Mouse (Mus musculus) megakaryocyte, embryonic 14.5 days (primary cell): Measurements from ENCODE around the gene Prpsap1. TPM values are rescaled to one million over a fixed set of nuclear protein-coding genes. Genes with fewer than 3 reads are reported as not detected.
"Not testable (repeated sequence)": the region's sequence is repeated elsewhere in the genome, so short reads cannot be mapped to it uniquely, and the experiment has no call there.

ENCODE experiments used
- H3K27me3 ChIP-seq: replicated peaks from 2 replicates; pipeline ENCODE3; 2012; ENCODE audit warnings: inconsistent platforms
- H3K36me3 ChIP-seq: replicated peaks from 2 replicates; pipeline ENCODE3; 2012; ENCODE audit warnings: low read length, inconsistent platforms, mixed read lengths
- H3K4me1 ChIP-seq: 2 replicates; pipeline ENCODE4 v1.6.1; 2012; ENCODE audit warnings: inconsistent platforms
- H3K4me3 ChIP-seq: replicated peaks from 2 replicates; pipeline ENCODE3; 2012; ENCODE audit warnings: moderate library complexity, mild to moderate bottlenecking, inconsistent platforms
- H3K9me3 ChIP-seq: 2 replicates; pipeline ENCODE4 v1.6.1; 2012; ENCODE audit warnings: inconsistent platforms
- FLI1 ChIP-seq: IDR thresholded peaks from 2 replicates; pipeline ENCODE4 v1.6.1; 2012; ENCODE audit warnings: low read length, inconsistent platforms, mixed read lengths
- GATA1 ChIP-seq: IDR thresholded peaks from 3 replicates; pipeline ENCODE4 v1.6.1; 2012; ENCODE audit warnings: mixed read lengths, low read length, inconsistent platforms, borderline replicate concordance
- polyA plus RNA-seq: library from polyadenylated mRNA; stranded (reverse); fragments of >175 nt; gene quantifications from 2 replicates; pipeline ENCODE4 v1.2.3, GENCODE M21; 2012; ENCODE audit warnings: low replicate concordance; ENCODE audit not compliant: insufficient read depth

The Prpsap1 gene
- polyA plus RNA-seq, 1 experiment, result 20.3 TPM

GRCm38 (mm10) chr11:116432593-116433355 lies 61.2 kb downstream of the Prpsap1 start:
- H3K36me3 ChIP-seq, result peaks cover 25% of the 10 kb centered on the region
- peak overlapping the region; percentile 95 for H3K4me3 ChIP-seq
- TF ChIP-seq GATA1 (no peak), FLI1 (no peak)
- H3K27me3 ChIP-seq, result no peaks in the 10 kb centered on the region
- H3K4me1 ChIP-seq, result peaks cover 78% of the 10 kb centered on the region
- no peaks in the 10 kb centered on the region for H3K9me3 ChIP-seq

DNA sequence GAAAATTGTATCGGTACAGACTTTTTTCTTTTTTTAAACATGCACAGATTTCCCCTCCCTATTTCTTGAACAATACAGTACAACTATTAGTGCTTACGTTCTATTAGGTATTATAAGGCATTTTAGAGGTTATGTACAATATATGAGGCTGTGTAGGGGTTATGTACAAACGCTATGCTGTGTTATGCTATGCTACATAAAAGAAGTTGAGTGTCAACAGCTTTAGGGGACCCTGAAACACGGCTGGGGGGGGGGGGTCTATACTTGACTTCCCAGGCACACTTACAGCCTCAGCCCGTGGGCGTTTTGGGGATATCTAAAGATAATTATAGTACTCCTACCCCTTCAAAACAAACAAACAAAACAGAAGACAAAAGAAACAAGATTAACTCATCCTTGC lies 61.9 kb downstream of the Prpsap1 start:
- no peak overlapping the region for H3K4me3 ChIP-seq
- no peaks in the 10 kb centered on the region for H3K27me3 ChIP-seq
- H3K36me3 ChIP-seq, result peaks cover 19% of the 10 kb centered on the region
- H3K9me3 ChIP-seq, result no peaks in the 10 kb centered on the region
- H3K4me1 ChIP-seq, result peaks cover 74% of the 10 kb centered on the region
- TF ChIP-seq GATA1, result no peak
- no peak for TF ChIP-seq FLI1

GRCm38 (mm10) chr11:116431428-116432077 lies 62.4 kb downstream of the Prpsap1 start:
- peaks cover 68% of the 10 kb centered on the region for H3K4me1 ChIP-seq
- no peaks in the 10 kb centered on the region for H3K27me3 ChIP-seq
- TF ChIP-seq GATA1 (no peak), FLI1 (no peak)
- peaks cover 13% of the 10 kb centered on the region for H3K36me3 ChIP-seq
- no peak overlapping the region for H3K4me3 ChIP-seq
- H3K9me3 ChIP-seq, result no peaks in the 10 kb centered on the region

DNA sequence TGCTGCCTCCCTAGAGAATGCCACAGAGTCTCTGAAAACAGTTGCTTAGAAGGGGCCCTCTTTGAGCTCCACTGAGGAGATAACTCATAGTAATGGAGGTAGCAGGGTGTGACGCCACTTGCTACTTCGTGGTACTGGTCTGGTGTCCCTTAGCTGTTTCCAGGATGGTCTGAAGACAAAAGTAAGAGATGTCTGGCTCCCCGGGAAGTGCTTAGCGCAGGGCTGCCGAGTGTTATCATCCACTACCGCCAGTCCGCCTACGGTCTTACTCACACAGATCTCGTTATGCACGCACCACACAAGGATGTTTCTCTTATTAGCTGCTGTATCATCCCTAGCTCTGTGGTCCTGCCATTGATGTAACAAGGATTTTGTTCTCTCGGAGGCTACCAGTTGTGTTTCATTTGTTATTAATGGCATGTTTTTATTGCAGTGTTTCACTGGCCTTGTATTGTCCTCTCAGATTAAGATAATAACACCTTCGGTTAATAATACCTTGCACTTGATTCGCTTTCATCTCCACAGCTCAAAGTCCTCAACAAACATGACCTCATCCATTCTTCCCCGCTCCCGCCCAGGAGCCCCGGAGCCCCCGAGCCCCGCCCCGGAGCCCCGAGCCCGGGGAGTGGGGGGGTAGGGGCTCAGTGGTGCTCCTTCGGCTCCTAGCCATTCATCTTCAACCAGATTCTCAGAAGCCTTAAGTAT lies 63.1 kb downstream of the Prpsap1 start:
- H3K36me3 ChIP-seq, result peaks cover 6% of the 10 kb centered on the region
- H3K4me3 ChIP-seq, result peak overlapping the region; percentile 50
- H3K27me3 ChIP-seq, result no peaks in the 10 kb centered on the region
- no peak for TF ChIP-seq FLI1
- TF ChIP-seq GATA1, result no peak
- H3K4me1 ChIP-seq, result peaks cover 61% of the 10 kb centered on the region
- H3K9me3 ChIP-seq, result no peaks in the 10 kb centered on the region

DNA sequence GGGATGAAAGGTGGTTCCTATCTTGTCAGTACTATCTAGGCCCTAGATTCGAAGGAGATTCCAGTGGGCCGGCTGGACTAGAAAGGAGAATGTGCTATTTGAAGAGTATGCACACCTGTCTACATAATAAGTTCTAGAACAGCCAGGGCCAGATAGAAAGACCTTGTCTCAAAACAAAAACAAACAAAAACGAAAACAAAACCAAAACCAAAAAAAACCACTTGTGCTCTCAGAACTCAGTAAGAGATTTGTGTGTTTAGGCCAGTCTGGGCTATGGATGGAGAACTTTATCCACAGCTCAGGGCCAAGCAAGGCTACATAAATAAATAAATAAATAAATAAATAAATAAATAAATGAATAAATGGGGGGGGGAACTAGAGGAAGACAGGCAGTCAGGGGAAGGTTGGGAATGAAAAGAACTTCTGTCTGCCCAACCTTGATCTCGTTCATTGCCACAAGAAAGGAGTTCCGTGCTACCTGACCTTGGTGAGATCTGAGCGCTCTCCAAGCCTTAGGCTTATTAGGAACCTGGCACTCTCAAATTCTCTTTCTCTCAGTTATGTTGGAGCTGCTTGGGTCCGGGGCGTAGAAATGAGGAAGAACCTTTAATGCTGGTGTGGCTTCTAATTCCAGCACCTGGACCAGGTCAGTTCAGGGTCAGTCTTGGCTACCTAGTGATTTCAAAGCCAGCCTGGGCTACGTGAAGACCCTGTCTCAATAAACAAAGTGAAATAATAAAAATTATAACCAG lies 64.0 kb downstream of the Prpsap1 start:
- peaks cover under 1% of the 10 kb centered on the region for H3K36me3 ChIP-seq
- H3K4me1 ChIP-seq, result peaks cover 56% of the 10 kb centered on the region
- no peak for TF ChIP-seq FLI1
- no peak for TF ChIP-seq GATA1
- no peaks in the 10 kb centered on the region for H3K9me3 ChIP-seq
- no peak overlapping the region for H3K4me3 ChIP-seq
- no peaks in the 10 kb centered on the region for H3K27me3 ChIP-seq

- no peak for TF ChIP-seq FLI1
- no peak for TF ChIP-seq GATA1
- H3K4me3 ChIP-seq, result peak overlapping the region; percentile 56
- H3K4me1 ChIP-seq, result peaks cover 62% of the 10 kb centered on the region
These were observed 64.8 kb downstream of the Prpsap1 start for GRCm38 (mm10) chr11:116428872-116429859.

DNA sequence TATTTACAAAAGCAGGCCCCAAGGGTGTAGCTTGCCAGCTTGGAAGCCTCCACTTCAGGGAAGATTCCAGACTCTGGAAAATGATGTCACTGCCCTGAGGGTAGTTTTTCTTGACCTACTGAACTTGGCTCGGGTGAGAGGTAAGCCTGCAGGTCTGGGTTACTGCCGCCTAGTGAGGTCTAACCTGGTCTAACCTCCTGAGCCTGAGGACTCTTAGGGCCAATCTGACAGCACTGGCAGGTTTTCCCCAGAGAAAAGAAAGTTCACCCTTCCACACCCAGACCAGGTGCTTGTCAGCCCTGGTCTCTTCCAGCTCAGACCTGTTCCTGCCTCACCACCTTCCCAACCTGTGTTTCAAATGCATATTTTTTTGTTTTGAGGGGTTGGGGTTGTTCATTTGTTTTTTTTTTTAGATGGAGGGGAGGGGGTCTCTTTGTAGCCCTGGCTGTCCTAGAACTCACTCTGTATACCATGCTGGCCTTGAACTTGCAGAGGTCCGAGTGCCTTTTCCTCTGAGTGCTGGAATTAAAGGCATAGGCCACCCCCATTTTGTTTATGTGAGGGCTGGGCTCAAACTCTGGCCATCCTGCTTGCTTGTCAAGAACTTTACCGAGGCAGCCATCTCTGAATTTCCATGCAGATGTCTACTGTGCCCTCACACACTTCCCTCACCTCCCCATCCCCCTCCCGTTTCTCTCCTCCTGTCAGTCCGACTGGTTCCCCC lies 67.0 kb downstream of the Prpsap1 start:
- Histone ChIP-seq H3K4me1 (peaks cover 60% of the 10 kb centered on the region), H3K9me3 (0 out of 2 replicates have a peak, but pooled peaks cover 3% of the 10 kb centered on the region), H3K4me3 (no peak overlapping the region), H3K27me3 (peaks cover 8% of the 10 kb centered on the region), H3K36me3 (no peaks in the 10 kb centered on the region)
- TF ChIP-seq FLI1, result no peak
- TF ChIP-seq GATA1, result no peak

More at GRCm38 (mm10) chr11:116428872-116429859, 64.8 kb downstream of the Prpsap1 start:
- Histone ChIP-seq H3K9me3 (no peaks in the 10 kb centered on the region), H3K36me3 (no peaks in the 10 kb centered on the region), H3K27me3 (no peaks in the 10 kb centered on the region)

GRCm38 (mm10) chr11:116426328-116426727 lies 67.7 kb downstream of the Prpsap1 start:
- peaks cover 11% of the 10 kb centered on the region for H3K27me3 ChIP-seq
- peaks cover 56% of the 10 kb centered on the region for H3K4me1 ChIP-seq
- H3K4me3 ChIP-seq, H3K36me3 ChIP-seq, H3K9me3 ChIP-seq: not testable (repeated sequence)
